Mouse (Mus musculus): Measurements from ENCODE around the gene Gpr107.

The Gpr107 gene

GRCm38 (mm10) chr2:31151892-31152812, at the start of gene Gpr107:
Gpr107 (plus strand) TSS chr2:31152316.
- DNase-seq, result peak; percentile 99

DNA sequence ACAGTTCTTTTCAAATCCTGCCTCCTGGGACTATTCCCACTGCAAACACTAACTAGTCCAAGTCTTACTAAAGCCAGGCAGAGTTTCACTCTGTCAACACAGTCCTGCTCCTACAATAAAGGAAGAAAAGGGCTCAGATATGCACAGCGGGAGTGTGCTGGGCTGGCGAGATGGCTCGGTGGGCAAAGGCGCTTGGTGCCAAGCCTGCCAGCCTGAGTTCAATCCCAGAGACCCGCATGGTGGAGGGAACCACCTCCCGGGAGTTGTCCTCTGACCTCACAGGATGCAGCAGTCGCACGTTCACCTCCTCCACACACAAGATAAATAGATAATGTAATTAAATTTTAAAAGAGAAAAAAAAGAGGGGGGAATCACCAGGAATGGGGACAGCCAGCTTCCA, 48.8 kb upstream of the Gpr107 start:
- peak; percentile 91 for DNase-seq

DNA sequence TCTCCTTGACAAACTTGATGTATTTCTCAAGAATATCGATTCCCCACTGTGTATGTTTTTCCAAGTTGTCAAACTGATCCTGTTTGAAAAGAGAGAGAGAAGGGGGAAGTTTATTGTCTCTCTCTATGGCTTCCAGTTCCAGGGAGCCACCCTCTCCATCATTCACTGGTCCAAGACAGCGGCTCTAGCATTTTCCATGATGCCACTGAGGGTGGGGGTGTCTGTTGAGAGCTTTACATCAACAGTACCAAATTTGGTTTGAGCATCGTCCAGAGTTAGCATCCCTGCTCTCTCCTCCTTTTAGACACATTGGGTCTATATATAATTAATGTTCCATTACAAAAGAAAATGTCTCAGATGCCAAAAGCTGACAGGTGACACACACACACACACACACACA, 46.8 kb upstream of the Gpr107 start:
- no peak for DNase-seq

GRCm38 (mm10) chr2:31106004-31106403, 46.1 kb upstream of the Gpr107 start:
- DNase-seq, result no peak

DNA sequence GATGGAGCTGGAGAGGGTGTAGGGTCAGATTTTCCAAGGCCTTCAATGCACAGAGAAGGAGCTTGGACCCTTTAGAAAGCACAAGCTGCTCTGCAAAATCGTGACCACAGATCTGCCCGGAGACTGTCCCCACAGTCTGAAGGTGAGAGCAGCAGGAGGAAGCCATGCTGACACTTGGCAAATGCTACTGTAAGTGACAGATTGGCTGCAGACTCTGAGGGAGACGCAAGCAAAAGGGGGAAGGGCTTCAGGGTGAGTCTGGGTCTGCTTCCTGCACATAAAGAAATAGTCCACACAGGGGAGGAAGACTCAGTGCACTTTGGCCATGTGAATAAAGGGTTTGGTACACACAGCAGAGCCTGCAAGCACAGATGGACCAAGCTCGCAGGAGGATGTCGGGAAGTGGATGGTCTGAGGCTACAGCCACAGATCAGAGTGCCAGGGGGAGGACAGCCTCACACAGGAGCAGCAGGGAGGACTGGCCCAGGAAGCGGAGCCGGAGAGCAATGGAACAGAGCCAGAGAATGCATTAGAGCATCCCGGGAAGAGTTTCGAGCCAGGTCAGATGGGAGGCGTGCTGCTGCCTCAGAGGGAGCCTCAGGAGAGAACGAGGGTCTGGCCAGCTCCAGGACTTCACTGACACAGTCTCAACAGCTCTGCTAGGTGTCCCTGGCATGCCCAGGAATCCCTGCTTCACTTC, 45.3 kb upstream of the Gpr107 start:
- DNase-seq, result peak; percentile 98

- peak; percentile 89 for DNase-seq
Observed at GRCm38 (mm10) chr2:31108186-31108585, 43.9 kb upstream of the Gpr107 start.

DNA sequence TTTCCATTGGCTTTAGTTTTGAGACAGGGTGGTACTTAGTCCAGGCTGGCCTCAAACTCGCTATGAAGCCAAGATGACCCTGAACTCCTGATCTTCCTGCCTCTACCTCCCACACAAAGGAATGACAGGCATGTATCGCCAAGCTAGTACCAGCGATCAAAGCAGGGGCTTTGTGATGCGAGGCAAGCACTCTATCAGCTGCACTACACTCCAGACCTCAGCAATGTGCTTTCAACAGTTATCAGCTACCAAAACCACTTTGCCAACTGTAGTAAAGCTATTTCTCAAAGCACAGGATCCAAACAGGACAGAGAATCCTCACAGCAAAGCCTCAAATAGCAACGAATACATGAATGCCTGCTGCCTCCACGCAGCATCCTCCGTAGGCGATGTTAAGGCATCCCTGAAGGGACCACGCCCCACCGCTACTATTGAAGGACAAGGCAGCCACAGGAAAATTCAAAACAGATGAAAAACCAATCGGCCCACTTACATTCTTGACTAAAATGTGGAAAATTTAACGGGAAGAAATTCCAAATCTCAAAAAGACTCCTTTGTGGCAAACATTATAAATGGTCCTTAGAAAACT, 42.1 kb upstream of the Gpr107 start:
- no peak for DNase-seq

DNA sequence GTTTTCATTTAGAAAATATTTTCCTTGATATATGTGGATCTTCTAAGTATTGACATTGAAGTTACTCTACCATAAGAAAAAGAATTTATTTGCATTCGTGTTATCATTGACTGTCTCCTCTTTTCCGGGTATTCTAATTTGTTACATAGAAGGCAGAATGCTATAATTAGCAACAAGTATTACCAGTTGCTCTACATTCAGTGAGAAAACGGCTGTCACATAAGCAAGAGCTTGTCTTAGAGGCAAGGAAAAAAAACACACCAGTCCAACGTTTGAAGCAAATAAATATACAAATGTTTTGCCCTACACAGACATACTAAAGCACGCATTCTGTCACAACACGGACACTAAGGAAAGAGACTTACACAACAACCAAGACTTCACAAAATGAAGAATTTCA, 40.4 kb upstream of the Gpr107 start:
- DNase-seq, result no peak

DNA sequence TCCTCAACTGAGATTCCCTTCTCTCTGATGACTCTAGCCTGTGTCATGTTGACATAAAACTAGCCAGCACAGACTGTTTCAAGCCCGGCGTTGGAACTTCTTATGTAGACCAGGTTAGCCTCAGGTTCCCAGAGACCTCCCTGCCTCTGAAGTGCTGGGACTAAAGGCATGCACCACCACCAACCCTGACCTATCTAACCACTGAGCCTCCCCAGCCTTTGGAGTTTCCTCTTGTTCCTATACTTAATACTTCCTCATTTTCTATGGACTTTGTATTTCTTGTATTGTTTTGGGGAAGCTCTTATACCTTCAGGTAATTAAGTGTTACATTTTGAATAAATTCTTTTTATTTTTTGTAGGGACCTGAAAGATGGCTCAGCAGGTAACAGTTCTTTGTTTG, 37.9 kb upstream of the Gpr107 start:
- no peak for DNase-seq

DNA sequence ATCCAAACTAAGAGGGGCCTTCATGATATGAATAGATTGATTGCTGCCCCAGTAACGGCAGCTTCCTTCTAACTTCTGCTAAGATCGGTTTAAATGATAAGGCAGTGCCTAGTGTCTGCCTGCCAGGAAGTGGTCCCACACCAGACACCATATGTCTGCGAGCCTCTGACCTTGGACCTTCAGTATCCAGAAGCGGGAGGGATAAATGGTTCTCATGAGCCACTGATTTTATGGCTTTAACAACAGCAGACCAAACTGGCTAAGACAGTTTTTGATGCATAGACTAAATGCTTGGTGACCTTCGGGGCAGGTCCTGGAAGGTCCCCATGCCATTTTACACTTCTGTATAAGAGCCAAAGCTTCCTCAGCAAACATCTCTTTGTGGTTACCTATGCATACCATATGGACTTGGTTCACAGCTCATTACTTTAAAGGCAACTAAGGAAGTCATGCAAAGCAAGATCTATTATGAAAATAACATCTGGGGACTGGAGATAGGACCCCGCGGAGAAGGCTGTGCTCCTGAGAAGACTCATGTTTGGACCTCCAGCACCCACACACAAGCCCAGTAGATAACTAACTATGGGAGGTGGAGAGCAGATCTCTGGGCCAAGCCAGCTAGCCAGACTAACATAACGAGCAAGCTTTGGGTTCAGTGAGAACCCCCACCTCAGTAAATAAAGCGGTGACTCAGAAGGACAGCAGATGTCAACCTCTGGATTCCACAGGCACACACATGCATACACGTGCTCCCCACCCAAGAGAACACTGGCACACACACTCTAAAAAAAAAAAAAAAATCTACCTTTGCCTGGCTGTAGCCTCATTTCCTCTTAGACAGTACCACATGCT, 36.8 kb upstream of the Gpr107 start:
- DNase-seq, result peak; percentile 90

DNA sequence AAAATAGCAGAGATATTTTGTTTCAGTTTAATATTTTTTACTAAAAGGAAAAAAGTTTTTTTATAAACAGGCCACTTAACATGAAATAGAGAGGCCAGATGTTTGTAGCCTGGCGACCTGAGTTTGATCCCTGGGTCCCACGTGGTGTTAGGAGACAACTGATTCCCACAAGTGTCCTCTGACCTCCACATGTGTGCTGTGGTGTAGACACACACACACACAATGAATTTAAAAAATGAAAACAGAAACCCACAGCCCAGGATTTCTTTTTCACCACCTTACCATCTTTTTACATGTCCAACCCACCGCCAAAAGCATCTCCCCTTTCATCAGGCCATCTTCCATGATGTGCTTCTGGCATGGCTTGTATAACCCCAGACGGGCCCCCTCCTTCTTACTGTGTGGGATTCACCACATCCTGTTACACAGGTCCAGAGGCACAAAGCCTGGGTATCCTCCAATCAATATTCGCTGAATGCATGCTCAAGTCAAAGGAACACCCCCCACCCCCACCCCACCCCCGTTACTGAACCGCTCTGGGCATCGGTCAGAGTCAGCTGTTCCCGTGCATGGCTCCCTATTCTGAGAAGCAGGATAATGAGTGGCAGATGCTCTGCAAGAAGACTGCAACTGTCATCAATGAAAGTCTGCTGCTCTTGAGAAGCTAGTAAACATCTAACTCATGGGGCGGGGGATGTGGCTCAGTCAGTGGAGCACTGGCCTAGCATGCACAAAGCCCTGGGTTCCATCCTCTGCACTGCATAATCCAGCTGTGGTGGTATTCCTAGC, 36.0 kb upstream of the Gpr107 start:
- no peak for DNase-seq

GRCm38 (mm10) chr2:31118211-31118610, 33.9 kb upstream of the Gpr107 start:
- DNase-seq, result no peak

DNA sequence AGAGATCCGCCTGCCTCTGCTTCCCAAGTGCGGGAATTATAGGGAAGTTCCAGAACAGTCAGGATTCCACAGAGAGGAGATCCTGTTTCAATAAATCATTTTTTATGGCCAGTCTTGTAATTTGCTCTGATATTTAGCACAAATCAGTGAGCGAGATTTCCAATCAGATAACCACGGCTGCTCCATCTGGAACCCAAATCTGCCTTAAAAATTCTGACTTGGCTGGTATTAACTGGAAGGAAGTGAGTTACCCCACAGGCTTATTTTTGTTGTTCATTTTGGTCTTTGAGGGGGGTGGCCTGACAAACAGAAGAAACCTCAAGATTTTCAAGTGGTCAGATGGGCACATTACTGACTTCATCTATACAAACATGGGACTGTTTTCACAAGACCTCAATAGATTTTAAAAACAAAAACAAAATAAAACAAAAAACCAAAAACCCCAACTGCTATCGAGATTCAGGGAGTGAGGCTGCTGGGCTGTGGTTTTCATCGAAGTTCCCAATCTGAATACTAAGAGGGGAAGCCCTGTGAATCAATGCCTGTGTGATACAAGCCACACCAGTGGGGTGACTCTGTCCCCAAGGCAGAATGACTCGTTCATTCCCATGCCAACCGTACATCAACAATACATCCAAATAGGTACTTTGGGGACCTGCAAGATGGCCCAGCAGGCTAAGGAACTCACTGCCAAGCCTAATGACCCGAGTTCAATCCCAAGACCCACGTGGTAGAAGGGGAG, 33.3 kb upstream of the Gpr107 start:
- DNase-seq, result peak; percentile 91

DNA sequence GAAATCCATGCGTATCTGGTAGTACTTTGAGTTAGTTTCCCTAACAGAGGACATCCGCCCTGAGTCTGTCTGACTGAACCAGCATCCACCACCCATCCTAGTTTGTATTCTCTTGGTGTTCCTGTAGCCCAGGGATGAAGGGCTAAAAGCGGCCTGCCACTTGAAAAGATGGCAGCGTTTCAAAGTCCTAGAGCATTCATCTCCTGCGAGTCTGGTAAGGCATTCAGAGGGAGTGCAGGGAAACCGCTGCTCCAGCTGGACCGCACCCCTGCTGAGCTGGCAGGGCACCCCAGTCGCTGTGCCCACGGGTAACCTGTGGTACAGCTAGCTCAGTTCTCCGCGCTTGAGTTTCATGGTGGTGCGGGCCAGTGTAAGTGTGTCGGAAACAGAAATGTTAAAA, 32.3 kb upstream of the Gpr107 start:
- peak; percentile 97 for DNase-seq

GRCm38 (mm10) chr2:31121131-31121693, 30.9 kb upstream of the Gpr107 start:
- no peak for DNase-seq

GRCm38 (mm10) chr2:31122806-31123205, 29.3 kb upstream of the Gpr107 start:
- DNase-seq, result no peak

DNA sequence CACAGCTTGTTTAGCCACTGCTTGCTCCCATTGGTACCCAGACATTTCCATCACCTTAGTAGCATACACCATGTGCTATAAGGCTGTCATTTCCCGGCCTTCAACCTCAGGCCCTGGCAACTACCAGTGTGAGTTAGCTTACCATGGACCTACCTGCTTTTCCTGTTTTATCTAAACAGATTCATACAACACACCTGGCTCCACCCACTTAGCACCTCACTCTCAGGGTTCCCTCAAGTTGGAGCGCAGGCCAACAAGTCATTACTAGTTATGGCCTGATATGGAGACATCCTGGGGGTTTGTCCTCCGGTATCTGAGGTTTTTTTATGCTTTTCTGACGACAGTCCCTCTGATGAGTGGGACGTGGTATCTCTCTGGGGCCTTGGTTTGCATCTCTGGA, 28.6 kb upstream of the Gpr107 start:
- no peak for DNase-seq

DNA sequence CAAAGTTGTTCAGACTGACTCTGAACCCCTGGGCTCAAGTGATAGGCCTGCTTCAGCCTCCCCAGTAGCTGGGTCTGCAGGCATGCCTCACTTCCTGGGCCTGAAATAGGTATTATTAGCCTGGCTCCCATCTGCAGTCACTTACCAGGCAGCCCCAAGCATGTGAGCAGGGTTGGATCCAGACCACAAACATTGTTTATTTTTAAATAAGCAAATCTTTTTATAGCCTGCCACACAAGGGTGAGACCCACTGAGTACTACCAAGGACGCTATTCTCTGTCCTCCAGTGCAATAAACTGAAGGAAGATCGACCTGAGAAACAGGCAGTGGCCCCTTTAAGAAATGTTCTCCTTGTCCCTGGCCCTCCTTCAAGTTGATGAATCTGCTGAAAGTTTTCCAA, 27.4 kb upstream of the Gpr107 start:
- DNase-seq, result peak; percentile 95

DNA sequence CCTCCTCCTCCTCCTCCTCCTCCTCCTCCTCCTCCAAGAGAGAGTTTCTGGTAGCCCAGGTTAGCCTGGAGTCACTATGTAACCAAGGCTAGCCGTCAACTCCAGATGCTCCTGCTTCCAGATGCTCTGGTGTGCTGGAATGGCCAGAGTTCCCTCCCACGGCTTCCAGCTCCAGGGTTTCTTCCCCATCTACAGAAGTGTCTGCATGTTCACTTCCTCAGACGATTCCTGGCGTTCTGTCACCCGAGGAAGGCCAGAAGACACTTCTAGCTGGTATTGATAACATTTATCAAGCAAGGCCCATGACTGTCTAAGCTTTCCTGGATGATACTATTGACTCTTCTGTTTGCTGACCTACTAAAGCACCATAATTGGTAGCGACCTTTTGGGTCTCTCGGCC, 27.0 kb upstream of the Gpr107 start:
- DNase-seq, result peak; percentile 94

- DNase-seq, result peak; percentile 94
Observed at GRCm38 (mm10) chr2:31126048-31126447, 26.1 kb upstream of the Gpr107 start.

- DNase-seq, result peak; percentile 96
Observed at GRCm38 (mm10) chr2:31127219-31127618, 24.9 kb upstream of the Gpr107 start.
